Mouse (Mus musculus) retina, postnatal 1 day (tissue): ENCODE data around the gene Cacng7.
"Not testable (repeated sequence)": the region's sequence is repeated elsewhere in the genome, so short reads cannot be mapped to it uniquely, and the experiment has no call there.

ENCODE experiments used
- DNase-seq: peaks from one replicate; pipeline ENCODE4 v3.0.0-alpha.2; 2012

Cacng7 gene

GRCm38 (mm10) chr7:3332619-3333521, at the start of gene Cacng7:
Gene Cacng7 (plus strand): TSS chr7:3332955.
- peak; percentile 89 for DNase-seq

- no peak for DNase-seq
Observed at GRCm38 (mm10) chr7:3283081-3283875, 49.5 kb upstream of the Cacng7 start.

GRCm38 (mm10) chr7:3284604-3285003, 48.2 kb upstream of the Cacng7 start:
- DNase-seq, result no peak

- no peak for DNase-seq
Observed at GRCm38 (mm10) chr7:3286036-3286435, 46.7 kb upstream of the Cacng7 start.

GRCm38 (mm10) chr7:3287186-3287585, 45.6 kb upstream of the Cacng7 start:
- no peak for DNase-seq

GRCm38 (mm10) chr7:3288976-3289970, 43.5 kb upstream of the Cacng7 start, which contains the start of the genes Myadm and Prkcg:
Gene Myadm (plus strand): TSS chr7:3289080.
Gene Prkcg (plus strand): TSS chr7:3289179.
- DNase-seq, result peak; percentile 72

GRCm38 (mm10) chr7:3290257-3291033, 42.3 kb upstream of the Cacng7 start:
- peak; percentile 98 for DNase-seq

- DNase-seq, result no peak
Observed at GRCm38 (mm10) chr7:3291197-3291596, 41.6 kb upstream of the Cacng7 start.

- no peak for DNase-seq
Observed at GRCm38 (mm10) chr7:3291764-3292163, 41.0 kb upstream of the Cacng7 start.

- DNase-seq, result not testable (repeated sequence)
Observed at GRCm38 (mm10) chr7:3292271-3292670, 40.5 kb upstream of the Cacng7 start.

GRCm38 (mm10) chr7:3292791-3293190, 40.0 kb upstream of the Cacng7 start:
- peak; percentile 84 for DNase-seq

GRCm38 (mm10) chr7:3294794-3295193, 38.0 kb upstream of the Cacng7 start:
- DNase-seq, result no peak

- no peak for DNase-seq
Observed at GRCm38 (mm10) chr7:3295321-3296110, 37.2 kb upstream of the Cacng7 start.

GRCm38 (mm10) chr7:3296711-3297110, 36.0 kb upstream of the Cacng7 start:
- no peak for DNase-seq

- DNase-seq, result peak; percentile 43
Observed at GRCm38 (mm10) chr7:3299941-3300617, 32.7 kb upstream of the Cacng7 start.

- DNase-seq, result no peak
Observed at GRCm38 (mm10) chr7:3300891-3301627, 31.7 kb upstream of the Cacng7 start.

- DNase-seq, result peak; percentile 64
Observed at GRCm38 (mm10) chr7:3301628-3302555, 30.9 kb upstream of the Cacng7 start.
